In genomic region chr8:94182055-94182929, GRCm38 (mm10) we compare ENCODE assay signal across 8 mouse cellular contexts. TPM values are rescaled to one million over a fixed set of nuclear protein-coding genes. Genes with fewer than 3 reads are reported as not detected.
DNase-seq lines count a peak whose midpoint lies in the region; ATAC-seq and TF ChIP-seq lines count a peak whose summit lies in the region.

No protein-coding gene starts in this region.

- H3K9me3 ChIP-seq in heart, embryonic 12.5 days (replicated peaks), result no peaks in the 10 kb centered on the region
- no peaks in the 10 kb centered on the region for H3K9me3 ChIP-seq in limb, embryonic 15.5 days

- WGBS in heart, embryonic 12.5 days, result 66% methylated on average over 13 of the region's 13 CpGs
- 60% methylated on average over 13 of the region's 13 CpGs for WGBS in limb, embryonic 15.5 days

- H3K4me2 ChIP-seq in heart, embryonic 12.5 days, result peak overlapping the region; percentile 63
- peak overlapping the region; percentile 42 for H3K4me2 ChIP-seq in limb, embryonic 15.5 days

- ATAC-seq in heart, embryonic 12.5 days (ENCODE audit: insufficient number of reproducible peaks, low FRiP score), result peak; percentile 23; the same call in 1 of the 2 replicates
- no peak for ATAC-seq in limb, embryonic 15.5 days (ENCODE audit: insufficient number of reproducible peaks, low FRiP score, low TSS enrichment, low read depth)
- no peak for ATAC-seq in CD4-positive, CD25-positive, alpha-beta regulatory T cell, adult 4 months

- peaks cover 77% of the 10 kb centered on the region for H3K27me3 ChIP-seq in heart, embryonic 12.5 days (replicated peaks)
- no peaks in the 10 kb centered on the region; the same call in 1 of the 2 replicates for H3K27me3 ChIP-seq in testis, adult 2 months (ENCODE audit: control insufficient read depth, insufficient read depth, low read length)
- peaks cover 89% of the 10 kb centered on the region for H3K27me3 ChIP-seq in limb, embryonic 15.5 days

- DNase-seq in heart, adult 11 months, result no peak
- no peak for DNase-seq in testis, postnatal 10 days (ENCODE audit: low spot score)
- DNase-seq in yolk sac, embryonic 10.5 days (ENCODE audit: low spot score), result peak; percentile 63
- DNase-seq in adrenal gland, postnatal 4 days (ENCODE audit: low spot score in 2 of 2), result no peak

- peaks cover 43% of the 10 kb centered on the region for H3K4me1 ChIP-seq in heart, embryonic 12.5 days (replicated peaks)
- H3K4me1 ChIP-seq in testis, adult 2 months (ENCODE audit: control insufficient read depth, insufficient read depth, low read length), result peaks cover 27% of the 10 kb centered on the region
- H3K4me1 ChIP-seq in limb, embryonic 15.5 days, result peaks cover 52% of the 10 kb centered on the region

- H3K4me3 ChIP-seq in heart, embryonic 12.5 days, result peak overlapping the region; percentile 23
- no peak overlapping the region; the same call in 1 of the 2 replicates for H3K4me3 ChIP-seq in testis, adult 2 months (ENCODE audit: control insufficient read depth, low read depth, low read length)
- no peak overlapping the region for H3K4me3 ChIP-seq in limb, embryonic 15.5 days

- H3K27ac ChIP-seq in heart, embryonic 12.5 days (ENCODE audit: poor library complexity, severe bottlenecking), result no peak overlapping the region; the same call in 1 of the 2 replicates
- peak overlapping the region; percentile 76 for H3K27ac ChIP-seq in testis, adult 2 months (ENCODE audit: control insufficient read depth, insufficient read depth, low read depth, low read length)
- no peak overlapping the region for H3K27ac ChIP-seq in limb, embryonic 15.5 days

- H3K36me3 ChIP-seq in heart, embryonic 12.5 days, result no peaks in the 10 kb centered on the region
- no peaks in the 10 kb centered on the region; the same call in 1 of the 2 replicates for H3K36me3 ChIP-seq in testis, adult 2 months (ENCODE audit: control insufficient read depth, insufficient read depth, low read length)
- H3K36me3 ChIP-seq in limb, embryonic 15.5 days, result no peaks in the 10 kb centered on the region

- TF ChIP-seq POLR2A in testis, adult 2 months (IDR thresholded peaks at IDR 0.05; ENCODE audit: control insufficient read depth, low read depth, low read length), result no peak

- TF ChIP-seq CTCF in testis, adult 2 months (IDR thresholded peaks at IDR 0.05; ENCODE audit: control insufficient read depth, insufficient read depth, insufficient replicate concordance, low read depth, low read length), result no peak

- H3K9ac ChIP-seq in heart, embryonic 12.5 days, result 0 out of 2 replicates have a peak overlapping the region, but pooled peaks have one; percentile 1
- H3K9ac ChIP-seq in limb, embryonic 15.5 days, result no peak overlapping the region

RNA-seq across cellular contexts. Expression of gene Mt1, which starts 3.4 kb away (rescaled TPM):
- polyA plus RNA-seq in heart, embryonic 12.5 days (2016; fragmentation: Nextera tagmentation; extraction: Ambion mirVana), result 129 and 209 TPM in 2 replicates
- 1,753 and 1,911 TPM in 2 replicates for polyA plus RNA-seq in testis, adult 2 months (2012; rRNA removed)
- 164 and 189 TPM in 2 replicates for polyA plus RNA-seq in limb, embryonic 15.5 days (2015; fragmentation: Nextera tagmentation; extraction: Ambion mirVana)
- total RNA-seq in adrenal gland, postnatal 4 days (2021), result 100 to 1,000 TPM; 241 to 243 TPM
- 1 to 10 TPM; 3.5 to 4.2 TPM for polyA plus RNA-seq in CD4-positive, CD25-positive, alpha-beta regulatory T cell, adult 4 months (2017; shearing (Covaris generic))

RNA-seq across cellular contexts. Expression of gene Mt2, which starts 9.8 kb away (rescaled TPM):
- polyA plus RNA-seq in heart, embryonic 12.5 days (2016; fragmentation: Nextera tagmentation; extraction: Ambion mirVana), result 23.6 and 39.2 TPM in 2 replicates
- 232 and 277 TPM in 2 replicates for polyA plus RNA-seq in testis, adult 2 months (2012; rRNA removed)
- 57.2 and 59.8 TPM in 2 replicates for polyA plus RNA-seq in limb, embryonic 15.5 days (2015; fragmentation: Nextera tagmentation; extraction: Ambion mirVana)
- 100 to 1,000 TPM; 179 to 183 TPM for total RNA-seq in adrenal gland, postnatal 4 days (2021)
- polyA plus RNA-seq in CD4-positive, CD25-positive, alpha-beta regulatory T cell, adult 4 months (2017; shearing (Covaris generic)), result not detected

RNA-seq across cellular contexts. Expression of gene Mt3, which starts 29.9 kb away (rescaled TPM):
- 24.7 and 25.0 TPM in 2 replicates for polyA plus RNA-seq in heart, embryonic 12.5 days (2016; fragmentation: Nextera tagmentation; extraction: Ambion mirVana)
- 6.3 and 9.4 TPM in 2 replicates for polyA plus RNA-seq in testis, adult 2 months (2012; rRNA removed)
- polyA plus RNA-seq in limb, embryonic 15.5 days (2015; fragmentation: Nextera tagmentation; extraction: Ambion mirVana), result 4.8 and 5.2 TPM in 2 replicates
- 1 to 10 TPM; 6.5 to 6.9 TPM for total RNA-seq in adrenal gland, postnatal 4 days (2021)
- polyA plus RNA-seq in CD4-positive, CD25-positive, alpha-beta regulatory T cell, adult 4 months (2017; shearing (Covaris generic)), result not detected

RNA-seq across cellular contexts. Expression of gene Nup93, which starts 32.1 kb away (rescaled TPM):
- polyA plus RNA-seq in heart, embryonic 12.5 days (2016; fragmentation: Nextera tagmentation; extraction: Ambion mirVana), result 71.6 and 73.6 TPM in 2 replicates
- polyA plus RNA-seq in testis, adult 2 months (2012; rRNA removed), result 24.9 and 27.1 TPM in 2 replicates
- polyA plus RNA-seq in limb, embryonic 15.5 days (2015; fragmentation: Nextera tagmentation; extraction: Ambion mirVana), result 62.8 and 63.0 TPM in 2 replicates
- total RNA-seq in adrenal gland, postnatal 4 days (2021), result 10 to 100 TPM; 33.3 to 33.8 TPM
- polyA plus RNA-seq in CD4-positive, CD25-positive, alpha-beta regulatory T cell, adult 4 months (2017; shearing (Covaris generic)), result 10 to 100 TPM; 26.4 to 51.6 TPM

RNA-seq across cellular contexts. Expression of gene Mt4, which starts 45.3 kb away (rescaled TPM):
- polyA plus RNA-seq in heart, embryonic 12.5 days (2016; fragmentation: Nextera tagmentation; extraction: Ambion mirVana), result not detected in 2 replicates
- polyA plus RNA-seq in testis, adult 2 months (2012; rRNA removed), result not detected in 2 replicates
- 0.60 and 3.9 TPM in 2 replicates for polyA plus RNA-seq in limb, embryonic 15.5 days (2015; fragmentation: Nextera tagmentation; extraction: Ambion mirVana)
- not detected for total RNA-seq in adrenal gland, postnatal 4 days (2021)
- not detected for polyA plus RNA-seq in CD4-positive, CD25-positive, alpha-beta regulatory T cell, adult 4 months (2017; shearing (Covaris generic))

Comparison
In these comparisons a context has a peak if more than half of its experiments do, and no peak if none do; other contexts are left out.
1. RNA of gene Mt1, which starts 3.4 kb away (polyA plus RNA-seq): 1,753 to 1,911 TPM in testis, adult 2 months, 129 to 209 TPM in heart, embryonic 12.5 days and 164 to 189 TPM in limb, embryonic 15.5 days; 3.5 to 4.2 TPM in CD4-positive, CD25-positive, alpha-beta regulatory T cell, adult 4 months; every median in the first group is over 10 times any median in the second.
2. RNA of gene Mt2, which starts 9.8 kb away (polyA plus RNA-seq): 232 to 277 TPM in testis, adult 2 months, 57.2 to 59.8 TPM in limb, embryonic 15.5 days and 23.6 to 39.2 TPM in heart, embryonic 12.5 days; not detected in CD4-positive, CD25-positive, alpha-beta regulatory T cell, adult 4 months; every median in the first group is over 10 times any median in the second.